Mouse (Mus musculus) intestine, embryonic 16.5 days (tissue): Measurements from ENCODE around the gene Ccdc87. TPM values are rescaled to one million over a fixed set of nuclear protein-coding genes. Genes with fewer than 3 reads are reported as not detected.

Experiments
- ATAC-seq: fragments of 200-750 bp; cut with Nextera tagmentation; 2 replicates; pipeline ENCODE4 v1.8.0; 2017; ENCODE audit warnings: moderate TSS enrichment, moderate library complexity
- H3K27ac ChIP-seq: fragments of 300-500 bp; sonication (generic); 2 replicates; pipeline ENCODE4 v1.5.1; 2014; ENCODE audit warnings: mild to moderate bottlenecking, low read length
- H3K27me3 ChIP-seq: fragments of 300-500 bp; sonication (generic); replicated peaks from 2 replicates; pipeline ENCODE4 v1.6.1; 2014; ENCODE audit warnings: low read length, control low read depth, mixed read lengths; ENCODE audit not compliant: control insufficient read depth, insufficient read depth
- H3K36me3 ChIP-seq: fragments of 300-500 bp; sonication (generic); 2 replicates; pipeline ENCODE4 v1.6.1; 2014; ENCODE audit warnings: low read length, control low read depth; ENCODE audit not compliant: control insufficient read depth, insufficient read depth
- H3K4me1 ChIP-seq: fragments of 300-500 bp; sonication (generic); 2 replicates; pipeline ENCODE4 v1.6.1; 2014; ENCODE audit warnings: low read length, control low read depth, mixed read lengths; ENCODE audit not compliant: control insufficient read depth, insufficient read depth
- H3K4me2 ChIP-seq: fragments of 300-500 bp; sonication (generic); 2 replicates; pipeline ENCODE4 v1.6.1; 2014; ENCODE audit warnings: low read depth, low read length, control low read depth
- H3K4me3 ChIP-seq: fragments of 300-500 bp; sonication (generic); 2 replicates; pipeline ENCODE4 v1.5.1; 2014; ENCODE audit warnings: mild to moderate bottlenecking, low read length
- H3K9ac ChIP-seq: fragments of 300-500 bp; sonication (generic); 2 replicates; pipeline ENCODE4 v1.6.1; 2014; ENCODE audit warnings: low read depth, low read length
- H3K9me3 ChIP-seq: fragments of 300-500 bp; sonication (generic); 2 replicates; pipeline ENCODE4 v1.6.1; 2016; ENCODE audit warnings: low read length, control low read depth; ENCODE audit not compliant: control insufficient read depth
- WGBS: fragments of 180-500 bp; shearing (Covaris S2); extraction: QIAGEN DNeasy Blood & Tissue Kit; methylation state at CpG from one replicate; pipeline ENCODE4 v1.1.7; 2014; 5-methylcytosine and 5-hydroxymethylcytosine counted together
- polyA plus RNA-seq: library from polyadenylated mRNA; unstranded; fragments of >200 nt; fragmentation: Nextera tagmentation; extraction: Ambion mirVana; gene quantifications from 2 replicates; pipeline ENCODE4 v1.2.1, GENCODE M21; 2015

Ccdc87 gene
- polyA plus RNA-seq, 1 experiment from 2014 or later, result 0.06 TPM

- no peak overlapping the region for H3K27ac ChIP-seq
- H3K36me3 ChIP-seq, result no peaks in the 10 kb centered on the region
- 0 out of 2 replicates have a peak, but pooled peaks cover 3% of the 10 kb centered on the region for H3K4me1 ChIP-seq
- no peaks in the 10 kb centered on the region for H3K9me3 ChIP-seq
- no peaks in the 10 kb centered on the region for H3K27me3 ChIP-seq
- 55% methylated on average over 7 of the region's 7 CpGs for WGBS
- ATAC-seq, result peak; percentile 39
- no peak overlapping the region for H3K4me2 ChIP-seq
- H3K9ac ChIP-seq, result no peak overlapping the region
- no peak overlapping the region for H3K4me3 ChIP-seq
These were observed 10.0 kb upstream of the Ccdc87 start for GRCm38 (mm10) chr19:4829156-4829555.

- Histone ChIP-seq H3K9me3 (no peaks in the 10 kb centered on the region), H3K36me3 (no peaks in the 10 kb centered on the region), H3K4me3 (no peak overlapping the region), H3K27me3 (no peaks in the 10 kb centered on the region), H3K4me2 (no peak overlapping the region), H3K27ac (no peak overlapping the region), H3K4me1 (peaks cover 11% of the 10 kb centered on the region), H3K9ac (no peak overlapping the region)
- ATAC-seq, result no peak
- WGBS, result 86% methylated on average over 8 of the region's 8 CpGs
These were observed 5.2 kb upstream of the Ccdc87 start for GRCm38 (mm10) chr19:4833977-4834376.

GRCm38 (mm10) chr19:4836096-4836495 lies 3.1 kb upstream of the Ccdc87 start:
- WGBS, result 51% methylated on average over 2 of the region's 2 CpGs
- H3K4me1 ChIP-seq, result peaks cover 14% of the 10 kb centered on the region
- peaks cover 6% of the 10 kb centered on the region; the same call in 1 of the 2 replicates for H3K27me3 ChIP-seq
- no peaks in the 10 kb centered on the region for H3K9me3 ChIP-seq
- peak overlapping the region; percentile 30; the same call in 1 of the 2 replicates for H3K27ac ChIP-seq
- H3K9ac ChIP-seq, result no peak overlapping the region
- H3K36me3 ChIP-seq, result no peaks in the 10 kb centered on the region
- H3K4me3 ChIP-seq, result no peak overlapping the region
- no peak for ATAC-seq
- no peak overlapping the region for H3K4me2 ChIP-seq

- H3K27me3 ChIP-seq, result peaks cover 9% of the 10 kb centered on the region; the same call in 1 of the 2 replicates
- no peak overlapping the region for H3K27ac ChIP-seq
- no peak overlapping the region for H3K4me2 ChIP-seq
- H3K4me3 ChIP-seq, result no peak overlapping the region
- ATAC-seq, result no peak
- no peak overlapping the region for H3K9ac ChIP-seq
- 97% methylated on average over 6 of the region's 6 CpGs for WGBS
- no peaks in the 10 kb centered on the region for H3K36me3 ChIP-seq
- no peaks in the 10 kb centered on the region for H3K9me3 ChIP-seq
- H3K4me1 ChIP-seq, result peaks cover 14% of the 10 kb centered on the region
These were observed 2.1 kb upstream of the Ccdc87 start for GRCm38 (mm10) chr19:4837049-4837448.

- no peak overlapping the region for H3K27ac ChIP-seq
These were observed 533 bp upstream of the Ccdc87 start for GRCm38 (mm10) chr19:4838526-4839140.

DNA sequence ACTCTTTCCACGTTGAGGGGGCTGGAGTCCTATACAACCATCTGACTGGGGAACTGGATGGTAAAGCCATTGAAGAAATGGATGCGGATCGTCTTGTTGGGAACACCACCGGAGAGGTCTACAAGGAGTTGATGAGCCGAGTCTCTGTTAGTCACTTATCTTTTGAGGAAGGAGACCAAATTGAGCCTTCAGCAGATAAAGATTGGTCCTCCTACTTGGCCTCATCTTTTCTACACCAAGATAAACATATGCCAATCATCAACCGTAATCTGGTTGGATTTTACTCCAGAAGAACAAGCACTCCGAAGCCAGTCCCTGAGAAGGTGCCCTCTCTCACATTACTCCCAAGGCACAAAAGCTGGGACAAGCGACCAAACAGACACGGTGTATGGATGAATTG lies 1.7 kb downstream of the Ccdc87 start:
- H3K4me1 ChIP-seq, result peaks cover 14% of the 10 kb centered on the region
- no peak for ATAC-seq
- no peaks in the 10 kb centered on the region for H3K36me3 ChIP-seq
- H3K27ac ChIP-seq, result no peak overlapping the region
- peaks cover 9% of the 10 kb centered on the region; the same call in 1 of the 2 replicates for H3K27me3 ChIP-seq
- 80% methylated on average over 9 of the region's 9 CpGs for WGBS
- H3K9ac ChIP-seq, result no peak overlapping the region
- H3K9me3 ChIP-seq, result no peaks in the 10 kb centered on the region
- no peak overlapping the region for H3K4me3 ChIP-seq
- no peak overlapping the region for H3K4me2 ChIP-seq

More at GRCm38 (mm10) chr19:4838526-4839140, 533 bp upstream of the Ccdc87 start:
- Histone ChIP-seq H3K27me3 (peaks cover 9% of the 10 kb centered on the region; the same call in 1 of the 2 replicates), H3K4me3 (peak overlapping the region; percentile 63), H3K4me1 (peaks cover 14% of the 10 kb centered on the region), H3K9me3 (no peaks in the 10 kb centered on the region), H3K9ac (peak overlapping the region; percentile 78), H3K36me3 (no peaks in the 10 kb centered on the region), H3K4me2 (peak overlapping the region; percentile 97)
- peak; percentile 49 for ATAC-seq
- WGBS, result 29% methylated on average over 10 of the region's 10 CpGs

DNA sequence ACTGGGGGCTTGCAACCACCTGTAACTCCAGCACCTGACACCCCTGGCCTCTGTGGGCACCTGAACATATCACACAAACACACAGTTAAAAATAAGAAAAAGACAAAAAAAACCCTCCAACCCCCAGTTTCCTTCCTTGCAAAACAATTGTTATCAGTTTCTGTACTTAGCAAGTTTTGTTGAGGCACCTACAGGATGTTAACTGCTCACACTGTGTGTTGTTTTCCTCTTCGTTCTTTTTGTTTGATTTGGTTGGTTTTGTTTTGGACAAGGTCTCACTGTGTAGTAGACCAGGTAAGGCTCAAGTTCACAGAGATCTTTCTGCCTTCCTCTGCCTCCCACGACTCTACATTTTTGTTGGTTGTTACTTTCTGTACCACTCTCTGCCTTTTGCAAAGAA lies 3.4 kb downstream of the Ccdc87 start:
- WGBS, result 67% methylated on average over 2 of the region's 2 CpGs
- no peak overlapping the region for H3K27ac ChIP-seq

DNA sequence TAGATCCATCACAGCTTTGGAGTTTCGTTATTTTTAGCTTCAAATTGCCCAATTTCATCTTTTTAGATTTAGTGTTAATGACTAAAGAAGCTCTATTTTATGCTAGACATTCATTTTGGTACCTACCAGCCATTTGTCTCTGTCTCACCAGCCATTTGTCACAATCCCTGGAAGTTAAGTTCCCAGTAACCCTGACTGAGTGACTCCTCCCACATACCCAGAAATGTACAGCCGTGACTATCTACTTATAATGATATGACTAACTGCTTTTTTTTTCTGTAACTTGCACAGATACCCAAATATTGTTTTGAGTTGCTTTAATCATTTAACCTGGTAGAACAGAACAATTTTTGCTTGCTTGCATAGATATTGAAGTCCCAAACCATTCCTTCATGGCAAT lies 6.7 kb downstream of the Ccdc87 start:
- H3K4me3 ChIP-seq, result no peak overlapping the region

More for the DNA sequence above, 3.4 kb downstream of the Ccdc87 start:
- Histone ChIP-seq H3K9me3 (no peaks in the 10 kb centered on the region), H3K9ac (no peak overlapping the region), H3K4me1 (peaks cover 11% of the 10 kb centered on the region), H3K4me3 (no peak overlapping the region), H3K36me3 (no peaks in the 10 kb centered on the region), H3K27me3 (peaks cover 9% of the 10 kb centered on the region; the same call in 1 of the 2 replicates), H3K4me2 (no peak overlapping the region)
- no peak for ATAC-seq

GRCm38 (mm10) chr19:4847490-4847889 lies 8.3 kb downstream of the Ccdc87 start:
- Histone ChIP-seq H3K4me2 (no peak overlapping the region), H3K4me1 (no peaks in the 10 kb centered on the region), H3K36me3 (no peaks in the 10 kb centered on the region), H3K9ac (no peak overlapping the region), H3K27ac (no peak overlapping the region), H3K27me3 (0 out of 2 replicates have a peak, but pooled peaks cover 1% of the 10 kb centered on the region), H3K4me3 (no peak overlapping the region), H3K9me3 (no peaks in the 10 kb centered on the region)
- WGBS, result 29% methylated on average over 7 of the region's 7 CpGs
- ATAC-seq, result no peak

More for the DNA sequence above, 6.7 kb downstream of the Ccdc87 start:
- Histone ChIP-seq H3K4me1 (no peaks in the 10 kb centered on the region), H3K27ac (no peak overlapping the region), H3K27me3 (peaks cover 3% of the 10 kb centered on the region; the same call in 1 of the 2 replicates), H3K36me3 (no peaks in the 10 kb centered on the region), H3K4me2 (no peak overlapping the region), H3K9me3 (no peaks in the 10 kb centered on the region), H3K9ac (no peak overlapping the region)
- no peak for ATAC-seq
- 59% methylated on average over 2 of the region's 2 CpGs for WGBS
